Mouse (Mus musculus): Measurements from ENCODE around the gene Ruvbl1.
A peak's percentile ranks its signal among the peaks of the same experiment; 100 is the strongest.

Gene Ruvbl1

DNA sequence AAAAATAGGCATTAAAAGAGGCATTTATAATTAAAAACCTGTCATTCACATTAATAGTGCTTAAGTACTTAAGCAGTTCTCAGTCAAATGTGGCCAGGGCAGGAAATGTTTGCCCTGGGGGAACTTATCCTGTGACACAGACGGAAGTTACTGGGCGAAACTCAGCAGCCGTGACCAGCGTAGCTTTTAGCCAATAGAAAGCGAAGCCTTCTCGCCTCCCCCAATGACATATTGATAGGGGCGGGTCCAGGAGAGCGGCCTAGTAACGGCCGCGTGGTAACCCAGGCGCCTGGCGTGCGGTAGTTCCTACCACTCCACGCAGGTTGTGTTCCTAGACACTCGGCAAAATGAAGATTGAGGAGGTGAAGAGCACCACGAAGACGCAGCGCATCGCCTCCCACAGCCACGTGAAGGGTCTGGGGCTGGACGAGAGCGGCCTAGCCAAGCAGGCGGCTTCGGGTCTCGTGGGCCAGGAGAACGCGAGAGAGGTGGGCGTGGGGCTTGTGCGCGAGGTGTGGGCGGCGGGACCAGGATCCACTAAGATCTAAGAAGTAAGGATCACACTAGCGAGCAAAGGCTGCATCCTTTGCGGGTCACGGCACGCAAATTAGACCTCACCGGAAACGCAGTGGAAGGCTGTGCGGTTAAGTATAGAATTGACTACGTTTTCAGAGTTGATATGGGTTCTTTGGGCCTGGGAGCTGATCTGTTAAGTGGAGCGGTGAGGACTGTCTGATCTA is at the start of gene Ruvbl1:
Gene Ruvbl1, plus strand, starts transcription at position 229 of the 740 bp plus-strand sequence.
- peak; percentile 82 for DNase-seq

DNA sequence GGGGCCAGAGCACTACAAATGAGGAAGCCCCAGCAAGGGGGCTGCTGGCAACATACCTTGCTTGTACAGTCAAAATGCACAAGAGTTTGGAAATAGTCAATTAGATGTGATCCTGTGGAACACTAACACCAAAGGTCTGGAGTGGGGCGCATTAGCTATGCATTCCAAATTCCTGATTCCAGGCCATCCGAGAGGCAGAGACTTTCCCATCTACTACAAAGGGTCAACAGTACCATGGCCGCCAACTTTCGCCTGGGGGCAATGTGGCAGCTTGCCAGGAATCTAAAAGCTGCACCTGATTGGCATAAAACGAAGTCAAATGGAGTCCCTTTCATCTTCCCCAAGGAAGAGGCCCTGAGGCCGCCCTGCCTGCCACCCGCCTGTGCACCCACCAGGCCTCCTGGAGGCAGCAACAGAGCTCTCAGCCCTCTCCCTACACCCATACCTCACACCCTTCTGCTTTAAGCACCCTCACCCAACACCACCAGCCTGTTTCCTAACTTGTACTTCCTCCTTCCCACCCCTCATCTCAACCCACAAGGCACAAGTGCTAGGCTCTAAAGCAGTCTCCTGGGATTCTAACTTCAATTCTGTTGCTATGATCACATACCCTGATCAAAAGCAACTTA is 49.0 kb upstream of the Ruvbl1 start:
- DNase-seq = peak; percentile 15

DNA sequence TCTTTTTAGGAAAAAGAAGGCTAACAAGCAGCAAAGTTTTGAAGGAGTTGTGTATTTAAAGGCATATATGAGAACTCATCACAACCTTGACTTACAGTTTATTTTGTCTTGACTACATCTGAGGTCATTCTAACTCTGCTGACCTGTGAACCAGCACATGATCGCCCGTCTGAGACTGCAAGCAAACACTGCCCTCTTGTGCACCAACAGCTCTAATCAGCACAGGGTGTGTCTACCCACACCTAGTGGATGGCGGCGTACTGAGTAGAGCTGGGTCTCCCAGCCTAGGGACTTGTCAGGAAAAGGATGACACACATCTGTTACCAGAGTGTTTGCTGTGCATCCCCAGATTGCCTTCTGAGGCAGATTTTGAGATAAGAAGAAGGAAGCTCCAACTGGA is 34.0 kb upstream of the Ruvbl1 start:
- DNase-seq = no peak

DNA sequence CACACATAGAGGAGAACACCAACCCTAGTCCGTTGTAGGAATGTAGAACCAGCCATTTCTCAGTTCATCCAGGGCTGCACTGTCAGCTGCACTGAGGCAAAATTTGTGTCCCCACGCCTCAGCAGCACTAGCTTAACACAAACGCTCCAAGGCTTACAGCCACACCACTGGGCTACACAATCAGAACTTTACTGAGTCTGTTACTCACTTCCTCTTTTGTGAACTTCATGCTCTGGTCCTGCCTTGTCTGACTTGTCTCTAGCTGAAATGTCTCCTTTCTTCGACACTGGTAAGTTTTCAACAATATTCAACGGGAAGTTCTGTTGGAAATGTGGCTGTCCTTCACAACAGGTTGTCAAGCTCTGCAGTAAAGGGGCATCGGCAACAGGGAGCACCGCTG is 29.6 kb upstream of the Ruvbl1 start:
- DNase-seq = no peak

DNA sequence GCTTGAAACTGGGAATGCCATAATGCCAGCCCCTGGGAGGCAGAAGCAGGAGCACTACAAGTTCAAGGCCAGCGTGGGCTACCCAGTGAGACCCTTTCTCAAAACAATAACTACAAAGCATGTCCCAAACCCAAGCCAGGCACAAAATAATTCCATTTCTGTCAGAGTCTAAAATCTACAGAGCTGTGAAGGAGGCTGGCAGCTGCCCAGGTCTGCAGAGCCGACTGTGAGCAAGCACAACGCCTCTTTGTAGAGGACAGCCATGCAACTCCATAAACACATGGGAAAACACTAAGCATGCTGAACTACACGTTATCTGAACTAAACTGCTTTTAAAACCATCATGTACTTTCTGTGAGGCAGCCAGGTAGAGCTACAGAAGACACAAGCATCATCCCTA is 26.2 kb upstream of the Ruvbl1 start:
- DNase-seq = peak; percentile 30

DNA sequence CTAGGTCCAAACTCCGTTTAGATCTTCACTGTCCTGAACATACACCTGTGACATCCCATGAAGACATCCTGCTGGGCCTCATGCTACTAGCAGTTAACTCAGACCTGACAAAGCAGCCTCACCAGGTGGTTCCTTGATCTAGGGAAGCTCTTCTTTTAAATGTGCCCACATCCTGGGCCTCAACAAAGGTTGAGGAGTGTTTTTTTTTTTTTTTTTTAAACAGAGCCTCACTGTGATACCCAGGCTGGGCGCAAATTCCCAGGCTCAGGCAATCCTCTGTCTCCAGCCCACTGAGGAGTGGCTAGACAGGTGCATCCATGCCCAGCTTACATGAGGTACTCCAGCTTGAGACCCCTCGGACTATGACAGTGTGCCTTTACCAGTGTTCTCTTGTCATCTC is 22.7 kb upstream of the Ruvbl1 start:
- no peak for DNase-seq

DNA sequence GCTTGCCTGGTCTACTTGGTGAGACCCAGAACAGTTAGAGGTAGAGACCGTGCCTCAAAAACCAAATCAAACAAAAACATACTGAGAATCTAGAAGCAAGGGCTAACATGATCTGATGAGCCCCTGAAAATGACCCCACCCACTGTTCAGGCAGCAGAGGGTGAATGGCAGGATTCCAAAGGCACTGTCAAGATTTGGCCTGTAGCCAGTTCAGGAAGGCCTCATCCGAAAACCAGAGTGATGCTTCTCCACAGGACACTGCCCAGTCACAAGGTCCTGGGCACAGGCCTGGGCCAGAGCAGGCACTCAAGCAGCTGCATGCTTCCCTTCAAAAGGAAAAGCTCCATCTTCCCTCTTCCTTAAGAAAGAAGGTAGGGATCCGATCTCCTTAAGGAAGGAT is 21.8 kb upstream of the Ruvbl1 start:
- no peak for DNase-seq

DNA sequence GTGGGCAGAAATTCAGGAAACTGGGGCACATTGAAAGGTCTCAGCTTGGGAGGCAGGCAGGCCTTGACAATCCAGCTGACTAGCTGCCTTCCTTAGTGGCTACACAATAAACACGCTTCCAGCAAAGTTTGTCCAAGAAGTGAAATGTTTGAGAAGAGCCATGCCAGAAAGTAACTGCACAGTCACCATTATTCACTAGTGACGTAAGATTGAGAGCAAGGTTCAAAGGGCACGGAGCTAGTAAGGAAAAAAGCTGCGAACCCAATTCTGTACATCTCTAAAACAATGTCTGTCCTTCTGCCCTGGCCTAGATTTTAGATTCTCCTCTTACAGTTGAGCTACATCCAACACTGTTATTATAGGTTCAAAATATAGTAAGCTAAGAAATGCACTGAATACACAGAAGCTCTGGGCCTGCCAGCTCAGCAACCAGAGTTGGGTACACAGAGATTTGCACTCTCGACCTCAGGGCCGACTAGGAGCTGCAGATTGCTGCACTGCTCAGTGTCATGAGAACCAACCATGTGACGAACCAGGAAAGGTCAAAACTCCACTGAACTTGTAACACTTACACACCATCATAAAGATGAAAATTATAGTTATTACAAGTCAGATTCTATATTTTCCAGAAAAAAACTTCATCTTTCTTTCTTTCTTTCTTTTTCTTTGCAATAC is 21.0 kb upstream of the Ruvbl1 start:
- DNase-seq = no peak

DNA sequence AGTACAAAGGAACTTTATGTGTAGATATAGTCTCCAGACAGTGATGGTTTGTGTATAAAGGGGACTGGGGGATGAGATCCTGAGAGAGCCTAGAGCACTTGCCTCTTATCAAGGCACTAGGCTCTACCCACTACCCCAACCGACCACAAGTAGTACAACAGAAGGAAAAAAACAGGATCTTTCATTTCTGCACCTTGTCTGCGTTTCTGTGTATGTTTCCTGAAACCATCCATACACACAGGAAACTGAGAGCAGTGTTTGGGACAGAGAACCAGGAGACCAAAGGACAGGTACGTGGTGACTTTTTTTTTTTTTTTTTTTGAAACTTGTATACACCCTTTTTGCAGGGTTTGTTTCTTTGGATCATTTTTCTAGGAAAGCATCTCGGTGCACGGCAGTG is 19.5 kb upstream of the Ruvbl1 start:
- no peak for DNase-seq

DNA sequence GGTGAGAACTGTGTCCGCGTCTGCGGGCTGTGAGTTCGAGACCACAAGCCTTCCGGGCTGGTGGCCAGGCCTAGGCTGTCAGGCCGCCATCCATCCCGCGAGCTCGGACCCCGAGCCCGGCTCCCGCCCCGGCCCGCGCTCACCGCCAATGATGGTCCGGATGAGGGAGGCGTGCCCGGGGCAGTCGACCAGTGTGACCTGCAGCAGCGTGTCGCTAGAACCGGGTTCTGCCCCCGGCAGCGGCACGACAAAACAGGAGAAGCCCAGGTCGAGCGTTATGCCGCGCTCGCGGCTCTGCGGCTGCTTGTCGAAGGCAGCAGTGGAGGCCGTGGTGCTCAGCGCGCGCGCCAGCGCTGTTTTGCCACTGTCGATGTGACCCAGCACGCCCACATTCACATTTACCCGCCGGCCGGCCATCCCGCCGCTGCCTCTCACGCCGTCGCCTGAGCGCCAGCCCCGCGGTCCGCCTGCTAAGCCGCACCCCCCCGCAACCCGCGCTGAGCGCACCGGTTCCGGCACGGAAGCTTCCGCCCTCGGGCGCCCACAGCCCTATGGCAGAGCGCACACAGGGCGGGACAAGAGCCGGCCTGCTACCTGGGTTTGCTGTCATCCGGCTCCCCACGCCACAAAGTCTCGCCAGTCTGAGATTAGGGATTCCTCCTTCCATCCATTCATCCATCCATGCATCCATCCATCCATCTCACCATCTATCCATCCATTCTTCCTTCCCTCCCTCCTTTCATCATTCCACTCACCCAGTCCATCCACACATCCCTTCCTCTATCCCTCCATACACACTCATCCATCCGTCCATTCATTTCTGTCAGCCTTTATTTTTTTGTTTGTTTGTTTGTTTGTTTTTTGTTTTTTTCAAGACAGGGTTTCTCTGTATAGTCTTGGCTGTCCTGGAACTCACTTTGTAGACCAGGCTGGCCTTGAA is 18.9 kb upstream of the Ruvbl1 start, which contains the start of gene Eefsec:
Gene Eefsec, minus strand, starts transcription at position 477 of the 940 bp plus-strand sequence.
- DNase-seq = peak; percentile 87

DNA sequence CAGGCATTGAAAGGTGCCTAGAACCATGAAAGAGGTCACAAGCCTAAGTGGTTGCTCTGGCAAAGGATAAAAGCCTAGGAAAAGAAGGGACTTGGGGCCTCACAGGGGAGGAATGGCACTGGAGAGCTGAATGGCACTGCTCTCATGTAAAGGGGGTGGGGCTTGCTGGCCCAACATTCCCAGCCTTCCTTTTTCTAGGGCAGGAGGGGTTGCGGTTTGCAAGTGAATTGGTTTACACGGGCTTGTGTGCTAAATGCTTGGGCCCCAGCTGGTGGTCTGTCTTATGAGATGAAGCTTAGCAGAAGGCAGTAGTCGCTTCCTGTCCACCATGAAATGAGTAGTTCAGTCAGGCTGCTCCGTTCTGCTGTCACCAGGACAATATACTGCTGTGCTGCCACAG is 17.8 kb upstream of the Ruvbl1 start:
- DNase-seq = no peak

DNA sequence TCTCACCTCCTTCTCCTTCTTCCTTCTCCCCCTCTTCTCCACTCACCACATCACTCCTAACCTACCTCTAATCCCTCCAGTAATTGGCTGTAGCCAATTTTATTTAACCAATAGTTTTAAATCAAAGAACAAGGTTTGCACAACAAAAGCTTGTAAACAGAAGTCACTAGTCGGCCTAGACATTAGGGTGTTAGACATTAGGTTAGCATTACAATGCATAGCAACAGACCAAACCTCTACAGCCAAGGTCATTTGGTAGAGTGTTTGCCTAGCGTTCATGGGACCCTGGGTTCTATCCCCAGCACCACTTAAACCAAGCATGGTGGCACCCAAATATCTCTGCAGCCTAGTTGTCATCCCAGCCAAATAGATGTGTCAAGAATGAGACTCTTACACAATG is 10.7 kb upstream of the Ruvbl1 start:
- DNase-seq = no peak

DNA sequence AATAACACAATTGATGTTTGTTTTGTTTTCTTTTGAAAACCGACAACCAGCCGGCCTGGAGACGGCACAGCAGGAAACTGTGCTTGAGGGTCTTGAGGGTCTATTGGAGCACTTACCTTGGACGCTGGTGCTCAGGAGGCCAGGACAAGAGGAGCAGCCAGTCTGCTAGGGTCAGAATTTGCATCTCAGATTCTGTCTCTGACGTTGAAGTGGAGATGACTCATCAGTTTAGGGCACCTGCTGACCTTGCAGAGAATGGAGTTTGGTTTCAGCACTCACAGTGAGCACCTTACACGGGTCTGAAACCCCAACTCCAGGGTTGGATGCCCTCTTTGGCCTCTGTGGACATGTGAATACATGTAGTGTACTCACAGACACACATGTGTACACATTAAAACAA is 4.7 kb downstream of the Ruvbl1 start:
- no peak for DNase-seq

DNA sequence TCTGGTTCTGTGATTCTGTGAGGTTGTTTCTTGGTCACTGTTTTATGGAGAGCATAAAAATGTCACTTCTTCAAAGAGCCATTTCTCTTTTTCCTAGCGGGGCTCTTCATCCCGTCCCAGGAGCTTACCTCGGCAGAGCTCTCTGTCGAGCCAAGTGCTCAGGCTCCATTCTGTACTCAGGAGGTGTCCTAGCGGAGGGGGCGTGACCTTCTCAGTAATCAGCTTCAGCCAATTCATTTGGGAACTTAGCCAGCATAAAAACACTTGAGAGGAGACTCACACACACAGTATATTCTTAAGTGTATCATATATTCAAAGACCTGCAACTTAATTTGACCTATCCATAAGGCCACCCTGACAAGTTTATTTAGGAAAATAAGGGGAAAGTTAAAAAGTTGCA is 15.2 kb downstream of the Ruvbl1 start:
- DNase-seq = no peak

DNA sequence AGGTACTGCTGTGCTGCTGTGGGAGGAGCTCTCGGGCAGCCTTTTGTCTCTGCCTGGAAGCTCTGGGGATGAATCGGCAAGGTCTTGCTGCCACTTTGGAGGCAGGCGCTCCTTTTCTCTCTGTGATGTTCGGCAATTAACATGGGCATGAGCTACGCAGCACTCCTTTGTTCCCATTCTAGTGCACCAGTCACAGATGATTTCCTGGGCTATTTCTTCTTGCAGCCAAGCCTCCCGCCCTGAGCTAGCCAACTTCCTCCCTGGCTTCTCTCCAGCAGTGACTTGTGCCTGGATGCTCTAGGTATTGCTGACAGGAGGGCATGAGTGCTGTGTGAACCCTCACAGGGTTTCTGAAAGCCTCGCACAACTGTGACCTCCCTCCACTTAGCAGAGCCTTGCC is 17.9 kb downstream of the Ruvbl1 start:
- DNase-seq = no peak

DNA sequence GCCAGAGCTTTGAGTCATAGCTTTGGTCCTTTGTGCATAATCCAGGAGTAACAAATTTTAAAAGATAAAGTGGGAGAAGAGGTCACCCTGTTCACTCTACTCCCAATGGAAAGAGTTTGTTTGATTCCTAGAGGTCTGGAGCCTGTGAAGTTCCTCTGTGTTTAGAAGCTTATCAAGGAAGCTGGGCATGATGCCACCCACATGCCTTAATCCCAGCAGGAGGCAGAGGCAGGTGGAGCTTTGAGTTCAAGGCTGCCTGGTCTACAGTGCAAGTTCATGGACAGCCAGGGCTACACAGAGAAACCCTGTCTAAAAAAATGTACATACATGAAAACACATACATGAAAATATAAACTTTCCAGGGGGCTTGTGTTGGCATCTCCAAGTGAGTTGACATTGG is 18.7 kb downstream of the Ruvbl1 start:
- DNase-seq = no peak

DNA sequence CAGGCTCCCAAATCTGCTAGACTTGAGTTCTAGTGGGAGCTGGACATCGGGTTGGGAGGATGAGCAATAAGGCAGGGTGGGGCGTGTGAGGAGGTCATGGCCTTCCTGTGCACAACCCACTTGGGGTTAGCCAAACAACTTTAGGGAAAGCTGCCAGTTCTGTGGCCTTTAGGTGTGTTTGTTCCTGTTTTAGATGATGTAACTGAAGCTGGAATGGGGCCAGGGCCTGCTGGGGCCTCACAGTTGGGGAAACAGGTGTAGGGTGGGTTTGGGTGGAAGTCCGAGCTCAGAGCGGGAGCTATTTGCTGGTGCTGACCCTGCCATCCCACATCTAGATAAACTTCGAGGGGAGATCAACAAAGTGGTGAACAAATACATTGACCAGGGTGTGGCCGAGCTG is 20.2 kb downstream of the Ruvbl1 start:
- DNase-seq = no peak

DNA sequence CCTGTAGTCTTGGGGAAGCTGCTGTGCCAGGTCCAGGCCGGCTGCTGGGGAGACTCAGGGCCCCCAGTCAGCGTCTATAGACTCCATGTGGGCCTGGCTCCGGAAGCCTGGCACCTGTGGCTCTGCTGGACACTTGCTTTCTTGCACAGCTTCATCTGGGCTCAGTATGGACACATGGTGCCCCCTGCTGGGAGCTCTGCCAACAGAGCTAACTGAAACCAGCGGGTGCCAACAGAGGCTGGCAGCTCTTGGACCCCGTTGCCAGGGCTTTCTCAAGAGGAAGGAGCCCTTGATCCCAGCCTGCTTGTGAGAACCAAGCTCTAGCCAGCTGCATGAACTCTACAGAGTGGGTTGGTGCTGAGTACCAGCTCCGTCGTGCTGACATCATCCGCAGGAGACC is 21.7 kb downstream of the Ruvbl1 start:
- DNase-seq = peak; percentile 81

DNA sequence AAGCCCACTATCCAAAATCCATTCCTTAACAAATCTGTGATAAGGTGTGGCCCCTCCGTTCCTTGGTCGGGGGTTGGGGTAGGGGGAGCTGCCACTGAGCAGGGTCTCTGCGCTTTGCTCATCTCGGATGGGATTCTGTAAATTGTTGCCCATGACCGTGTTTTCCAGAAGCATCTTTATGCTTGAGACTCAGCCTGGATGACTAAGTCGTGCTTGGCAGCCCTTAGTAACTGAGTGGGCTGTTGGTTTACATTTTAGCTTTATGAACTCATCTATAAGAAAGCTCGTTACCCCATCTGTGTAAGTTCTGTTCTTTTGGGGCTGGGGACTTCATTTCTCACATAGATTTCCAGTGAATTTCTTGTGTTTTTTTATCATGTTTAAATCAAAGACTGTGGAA is 23.8 kb downstream of the Ruvbl1 start:
- no peak for DNase-seq

DNA sequence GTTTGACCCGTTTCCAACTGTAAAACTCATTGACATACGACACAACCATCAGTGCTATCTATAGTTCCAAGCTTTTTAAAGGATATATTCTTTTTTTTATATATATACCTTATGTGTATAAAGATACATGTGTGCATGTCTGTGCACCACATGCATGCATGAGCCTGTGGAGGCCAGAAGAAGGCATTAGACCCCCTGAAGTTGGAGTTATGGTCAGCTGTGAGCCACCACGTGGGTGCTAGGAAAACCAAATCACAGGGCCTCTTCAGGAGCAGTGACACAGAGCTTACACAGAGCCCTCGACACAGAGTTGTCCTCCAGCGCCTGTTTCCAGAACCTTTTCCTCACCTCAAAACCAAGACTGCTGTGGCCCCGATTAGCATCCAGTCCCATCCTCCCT is 24.6 kb downstream of the Ruvbl1 start:
- no peak for DNase-seq

DNA sequence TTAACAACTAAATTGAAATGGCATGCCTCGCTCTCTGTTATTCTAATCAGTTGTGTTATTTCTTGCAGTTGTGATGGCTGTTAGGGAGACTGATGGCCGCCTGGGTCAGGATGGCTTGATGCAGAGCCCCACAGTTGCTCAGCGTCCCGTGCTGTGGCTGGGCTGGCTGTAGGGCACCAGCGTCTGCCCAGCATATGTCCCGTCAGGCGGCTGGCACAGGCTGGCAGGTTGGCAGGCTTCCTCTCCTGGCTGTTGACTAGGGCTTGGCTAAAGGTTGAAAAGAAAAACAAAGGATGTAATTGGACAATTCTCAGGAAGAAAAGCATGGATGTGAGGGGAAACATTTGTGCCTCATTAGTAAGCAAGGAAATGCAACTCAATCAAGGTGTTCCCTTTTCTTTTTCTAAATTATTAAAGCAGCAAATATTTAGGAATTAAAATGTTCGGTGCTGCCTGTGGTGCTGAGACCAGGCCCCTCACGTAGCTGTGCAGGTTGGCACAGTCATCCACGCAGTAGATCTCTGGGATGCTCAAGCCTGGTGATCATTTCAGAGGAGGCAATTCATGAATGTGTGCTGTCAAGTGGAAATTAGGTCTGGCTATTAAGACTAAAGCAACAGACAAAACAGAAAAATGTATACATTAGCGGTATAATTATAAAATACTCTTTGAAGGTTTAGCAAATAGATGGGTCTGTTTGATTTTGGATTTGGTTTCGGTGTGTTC is 25.6 kb downstream of the Ruvbl1 start:
- DNase-seq = peak; percentile 50

DNA sequence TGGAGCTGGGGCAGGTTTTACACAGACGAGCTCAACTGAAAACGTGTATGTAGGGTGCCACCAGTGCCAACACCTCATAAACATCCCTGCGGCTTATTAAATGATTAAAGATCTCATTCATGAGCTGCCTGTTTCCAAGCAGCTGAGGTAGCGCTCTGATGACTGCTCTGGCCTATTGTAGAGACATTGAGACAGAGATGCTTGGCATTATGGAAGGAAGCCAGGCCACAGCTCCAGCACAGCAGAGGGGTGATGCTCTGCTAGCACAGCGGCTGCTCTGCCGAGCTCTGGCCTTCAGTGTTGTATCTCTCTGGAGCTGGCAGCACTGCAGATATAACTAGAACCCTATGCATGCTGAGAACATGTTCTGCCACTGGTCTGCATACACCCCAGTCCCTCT is 28.5 kb downstream of the Ruvbl1 start:
- no peak for DNase-seq

Data from right cerebral cortex, postnatal 4 days (tissue).